ENCODE assay signal across 8 mouse cellular contexts in genomic region chr17:25836397-25837075, GRCm38 (mm10). TPM values are rescaled to one million over a fixed set of nuclear protein-coding genes. Genes with fewer than 3 reads are reported as not detected.
DNase-seq lines count a peak whose midpoint lies in the region; ATAC-seq and TF ChIP-seq lines count a peak whose summit lies in the region.

No protein-coding gene starts in this region.

- H3K9ac ChIP-seq in kidney, embryonic 14.5 days (ENCODE audit: low read depth, low read length) = peak overlapping the region; percentile 56
- H3K9ac ChIP-seq in midbrain, embryonic 15.5 days = peak overlapping the region; percentile 70

- no peaks in the 10 kb centered on the region for H3K9me3 ChIP-seq in kidney, embryonic 14.5 days (ENCODE audit: control insufficient read depth, low read length)
- no peaks in the 10 kb centered on the region for H3K9me3 ChIP-seq in midbrain, embryonic 15.5 days

- H3K4me1 ChIP-seq in thymus, adult 2 months (replicated peaks; ENCODE audit: control insufficient read depth, insufficient read depth, low read length) = peaks cover 39% of the 10 kb centered on the region
- peaks cover 44% of the 10 kb centered on the region for H3K4me1 ChIP-seq in kidney, embryonic 14.5 days (ENCODE audit: control insufficient read depth, insufficient read depth, low read length)
- H3K4me1 ChIP-seq in midbrain, embryonic 15.5 days = peaks cover 56% of the 10 kb centered on the region

- H3K27ac ChIP-seq in thymus, adult 2 months (ENCODE audit: control insufficient read depth, insufficient read depth, low read length) = no peak overlapping the region
- peak overlapping the region; percentile 31 for H3K27ac ChIP-seq in kidney, embryonic 14.5 days (ENCODE audit: low read depth, low read length)
- H3K27ac ChIP-seq in midbrain, embryonic 15.5 days = peak overlapping the region; percentile 82

- no peaks in the 10 kb centered on the region for H3K27me3 ChIP-seq in thymus, adult 2 months (ENCODE audit: control insufficient read depth, insufficient read depth, low read length)
- no peaks in the 10 kb centered on the region for H3K27me3 ChIP-seq in kidney, embryonic 14.5 days (ENCODE audit: control insufficient read depth, insufficient read depth, low read length)
- H3K27me3 ChIP-seq in midbrain, embryonic 15.5 days (replicated peaks) = no peaks in the 10 kb centered on the region

- peak overlapping the region; percentile 14 for H3K4me3 ChIP-seq in thymus, adult 2 months (ENCODE audit: control insufficient read depth, insufficient read depth, low read length)
- peak overlapping the region; percentile 35 for H3K4me3 ChIP-seq in kidney, embryonic 14.5 days (ENCODE audit: low read length)
- peak overlapping the region; percentile 48 for H3K4me3 ChIP-seq in midbrain, embryonic 15.5 days

- no peak for TF ChIP-seq CTCF in thymus, adult 2 months (IDR thresholded peaks at IDR 0.05; ENCODE audit: borderline replicate concordance, control insufficient read depth, extremely low read depth, insufficient read depth, low read length, poor library complexity)

- H3K36me3 ChIP-seq in thymus, adult 2 months (ENCODE audit: control insufficient read depth, insufficient read depth, low read length) = peaks cover 32% of the 10 kb centered on the region
- H3K36me3 ChIP-seq in kidney, embryonic 14.5 days (ENCODE audit: control insufficient read depth, insufficient read depth, low read length) = peaks cover 46% of the 10 kb centered on the region
- peaks cover 22% of the 10 kb centered on the region for H3K36me3 ChIP-seq in midbrain, embryonic 15.5 days (replicated peaks)

- DNase-seq in adrenal gland, postnatal 36 days = peak; percentile 28 to 34
- no peak for DNase-seq in adrenal gland, adult (ENCODE audit: inconsistent age in 2 of 2, low spot score in 1 of 2)
- DNase-seq in thymus, adult 2 months = no peak
- no peak for DNase-seq in thymus, postnatal 10 days (ENCODE audit: low spot score in 2 of 2)
- no peak for DNase-seq in cerebellum, adult 8-10 months

- ATAC-seq in kidney, embryonic 14.5 days (ENCODE audit: low FRiP score, low TSS enrichment) = no peak
- no peak for ATAC-seq in midbrain, embryonic 15.5 days (replicated peaks)
- ATAC-seq in activated CD4-positive, CD25-positive, alpha-beta regulatory T cell, adult 4 months = no peak

- H3K4me2 ChIP-seq in kidney, embryonic 14.5 days (replicated peaks; ENCODE audit: low read depth, low read length) = peak overlapping the region; percentile 78
- H3K4me2 ChIP-seq in midbrain, embryonic 15.5 days = peak overlapping the region; percentile 80

- TF ChIP-seq POLR2A in thymus, adult 2 months (IDR thresholded peaks at IDR 0.05; ENCODE audit: control insufficient read depth, extremely low read depth, insufficient read depth, low read length, poor library complexity) = no peak

- 30% methylated on average over 23 of the region's 23 CpGs for WGBS in thymus, adult 2 months
- 22% methylated on average over 23 of the region's 23 CpGs for WGBS in kidney, embryonic 14.5 days
- 20% methylated on average over 23 of the region's 23 CpGs for WGBS in midbrain, embryonic 15.5 days

RNA-seq across cellular contexts. Expression of gene Rhbdl1, which starts 0.6 kb away (rescaled TPM):
- total RNA-seq in adrenal gland, postnatal 36 days (2021) = 10 to 100 TPM; 17.4 to 20.3 TPM
- 20.6 and 29.2 TPM in 2 replicates for polyA plus RNA-seq in thymus, adult 2 months (2012; rRNA removed)
- 2.0 and 2.5 TPM in 2 replicates for polyA plus RNA-seq in kidney, embryonic 14.5 days (2014; fragmentation: Nextera tagmentation; extraction: Ambion mirVana)
- polyA plus RNA-seq in midbrain, embryonic 15.5 days (2015; fragmentation: Nextera tagmentation; extraction: Ambion mirVana) = 54.8 and 57.8 TPM in 2 replicates
- polyA plus RNA-seq in activated CD4-positive, CD25-positive, alpha-beta regulatory T cell, adult 4 months (2017; shearing (Covaris generic)) = 1 to 10 TPM in 1 of 2 experiments, not detected in 1; 1.1 TPM

RNA-seq across cellular contexts. Expression of gene Stub1, which starts 3.3 kb away (rescaled TPM):
- total RNA-seq in adrenal gland, postnatal 36 days (2021) = 100 to 1,000 TPM; 167 to 173 TPM
- polyA plus RNA-seq in thymus, adult 2 months (2012; rRNA removed) = 162 and 190 TPM in 2 replicates
- 350 and 425 TPM in 2 replicates for polyA plus RNA-seq in kidney, embryonic 14.5 days (2014; fragmentation: Nextera tagmentation; extraction: Ambion mirVana)
- polyA plus RNA-seq in midbrain, embryonic 15.5 days (2015; fragmentation: Nextera tagmentation; extraction: Ambion mirVana) = 373 and 381 TPM in 2 replicates
- 10 to 100 TPM; 68.3 to 85.7 TPM for polyA plus RNA-seq in activated CD4-positive, CD25-positive, alpha-beta regulatory T cell, adult 4 months (2017; shearing (Covaris generic))

RNA-seq across cellular contexts. Expression of gene Gm20683, which starts 5.0 kb away (rescaled TPM):
- 10 to 100 TPM in 1 of 2 experiments, 1 to 10 TPM in 1; 9.5 to 13.3 TPM for total RNA-seq in adrenal gland, postnatal 36 days (2021)
- 125 and 126 TPM in 2 replicates for polyA plus RNA-seq in thymus, adult 2 months (2012; rRNA removed)
- 1.7 and 2.6 TPM in 2 replicates for polyA plus RNA-seq in kidney, embryonic 14.5 days (2014; fragmentation: Nextera tagmentation; extraction: Ambion mirVana)
- 14.2 and 14.7 TPM in 2 replicates for polyA plus RNA-seq in midbrain, embryonic 15.5 days (2015; fragmentation: Nextera tagmentation; extraction: Ambion mirVana)
- 1 to 10 TPM in 1 of 2 experiments, not detected in 1; 1.1 TPM for polyA plus RNA-seq in activated CD4-positive, CD25-positive, alpha-beta regulatory T cell, adult 4 months (2017; shearing (Covaris generic))

RNA-seq across cellular contexts. Expression of gene Jmjd8, which starts 7.9 kb away (rescaled TPM):
- total RNA-seq in adrenal gland, postnatal 36 days (2021) = 10 to 100 TPM; 87.8 to 93.9 TPM
- polyA plus RNA-seq in thymus, adult 2 months (2012; rRNA removed) = 78.1 and 83.2 TPM in 2 replicates
- 45.7 and 47.0 TPM in 2 replicates for polyA plus RNA-seq in kidney, embryonic 14.5 days (2014; fragmentation: Nextera tagmentation; extraction: Ambion mirVana)
- 61.9 and 63.0 TPM in 2 replicates for polyA plus RNA-seq in midbrain, embryonic 15.5 days (2015; fragmentation: Nextera tagmentation; extraction: Ambion mirVana)
- 10 to 100 TPM; 11.4 to 21.9 TPM for polyA plus RNA-seq in activated CD4-positive, CD25-positive, alpha-beta regulatory T cell, adult 4 months (2017; shearing (Covaris generic))

RNA-seq across cellular contexts. Expression of gene Rhot2, which starts 8.1 kb away (rescaled TPM):
- total RNA-seq in adrenal gland, postnatal 36 days (2021) = 100 to 1,000 TPM in 1 of 2 experiments, 10 to 100 TPM in 1; 97.2 to 104 TPM
- polyA plus RNA-seq in thymus, adult 2 months (2012; rRNA removed) = 192 and 206 TPM in 2 replicates
- 13.0 and 21.7 TPM in 2 replicates for polyA plus RNA-seq in kidney, embryonic 14.5 days (2014; fragmentation: Nextera tagmentation; extraction: Ambion mirVana)
- 17.2 and 18.3 TPM in 2 replicates for polyA plus RNA-seq in midbrain, embryonic 15.5 days (2015; fragmentation: Nextera tagmentation; extraction: Ambion mirVana)
- 10 to 100 TPM; 18.4 to 29.8 TPM for polyA plus RNA-seq in activated CD4-positive, CD25-positive, alpha-beta regulatory T cell, adult 4 months (2017; shearing (Covaris generic))

Comparison
In these comparisons a context has a peak if more than half of its experiments do, and no peak if none do; other contexts are left out.
1. DNase-seq: peak in adrenal gland, postnatal 36 days (2 of 2); none in adrenal gland, adult (0 of 2), thymus, adult 2 months (single experiment), thymus, postnatal 10 days (0 of 2) and cerebellum, adult 8-10 months (single experiment).
2. Peak in every context shown above with its lines, with median percentiles within 50 percentile points of each other: H3K4me3 ChIP-seq.